Mouse (Mus musculus): ENCODE results near the gene Uqcrc1. TPM values are rescaled to one million over a fixed set of nuclear protein-coding genes. Genes with fewer than 3 reads are reported as not detected.

The Uqcrc1 gene
- total and polyA plus RNA-seq, 3 experiments = 173 to 452 (median 188) TPM

DNA sequence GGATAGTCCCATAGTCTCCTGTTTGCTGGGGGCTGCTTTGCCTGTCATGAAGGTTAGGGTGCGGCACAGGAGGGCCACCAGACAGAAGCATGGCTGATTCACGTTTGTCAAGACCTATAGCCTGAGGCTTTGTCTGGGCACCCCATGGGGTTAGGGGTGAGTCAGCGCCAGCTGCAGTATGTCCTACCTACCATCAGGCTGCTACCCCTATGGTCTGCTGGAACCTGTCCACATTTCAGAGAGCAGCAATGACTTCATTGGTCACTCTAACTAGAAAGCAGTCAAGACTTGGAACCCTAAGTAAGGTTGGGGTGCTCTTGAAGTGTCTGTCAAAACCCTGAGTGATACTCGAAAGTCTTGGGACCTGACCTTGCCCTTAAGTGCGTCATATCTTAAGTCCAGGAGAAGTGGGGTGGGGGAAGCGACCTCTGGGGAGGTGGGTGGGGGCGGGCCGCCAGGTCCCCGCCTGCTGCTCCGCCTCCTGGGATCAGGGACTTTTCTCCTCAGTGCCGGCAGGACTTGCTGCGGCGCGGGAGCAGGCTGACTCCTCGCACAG lies 16.7 kb downstream of the Uqcrc1 start, which contains the start of gene Col7a1:
Gene Col7a1, plus strand, starts transcription at position 506 of the 556 bp plus-strand sequence.
- ATAC-seq (ENCODE audit: extremely low read depth, insufficient number of reproducible peaks, low FRiP score, poor library complexity, severe bottlenecking) = no peak
- H3K27me3 ChIP-seq (ENCODE audit: insufficient read depth, low read length) = peaks cover 45% of the 10 kb centered on the region

DNA sequence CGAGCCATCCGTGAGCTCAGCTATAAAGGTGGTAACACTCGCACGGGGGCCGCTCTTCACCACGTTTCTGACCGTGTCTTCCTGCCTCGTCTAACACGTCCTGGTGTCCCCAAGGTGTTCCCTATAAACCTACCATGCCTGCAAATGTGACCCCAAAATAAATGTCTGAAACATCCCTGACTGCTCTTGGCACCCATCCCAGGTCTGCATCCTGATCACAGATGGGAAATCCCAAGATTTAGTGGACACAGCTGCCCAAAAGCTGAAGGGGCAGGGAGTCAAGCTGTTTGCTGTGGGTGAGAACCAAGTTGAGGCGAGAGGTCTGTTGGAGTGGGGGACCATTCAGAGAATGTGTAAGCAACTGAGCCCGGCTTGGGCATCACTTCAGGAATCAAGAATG lies 18.8 kb downstream of the Uqcrc1 start:
- H3K27me3 ChIP-seq (ENCODE audit: insufficient read depth, low read length) = peaks cover 60% of the 10 kb centered on the region
- DNase-seq (ENCODE audit: low spot score) (no peak), ATAC-seq (ENCODE audit: extremely low read depth, insufficient number of reproducible peaks, low FRiP score, poor library complexity, severe bottlenecking) (no peak)
- H3K9me3 ChIP-seq (replicated peaks) = no peaks in the 10 kb centered on the region
- H3K4me1 ChIP-seq (ENCODE audit: insufficient read depth, low read depth, low read length) = peaks cover 2% of the 10 kb centered on the region; the same call in 1 of the 2 replicates
- no peak for TF ChIP-seq CTCF (IDR thresholded peaks at IDR 0.05; ENCODE audit: low read depth, low read length)
- H3K4me3 ChIP-seq (ENCODE audit: low read depth, low read length) = no peak overlapping the region
- H3K36me3 ChIP-seq (replicated peaks) = peaks cover 13% of the 10 kb centered on the region

More for the DNA sequence above, 16.7 kb downstream of the Uqcrc1 start, which contains the start of gene Col7a1:
- TF ChIP-seq GATA1 (IDR thresholded peaks at IDR 0.05; ENCODE audit: borderline replicate concordance, low read length) = no peak
- TF ChIP-seq POLR2AphosphoS5 (IDR thresholded peaks at IDR 0.05; ENCODE audit: insufficient replicate concordance, low read depth, low read length) = no peak
- no peak for TF ChIP-seq GATA2 (IDR thresholded peaks at IDR 0.05; ENCODE audit: borderline replicate concordance, low read depth, low read length)
- no peak for TF ChIP-seq TAL1 (conservative IDR thresholded peaks at IDR 0.05; ENCODE audit: low read depth, low read length)
- no peak for TF ChIP-seq CTCF (IDR thresholded peaks at IDR 0.05; ENCODE audit: low read depth, low read length)
- Histone ChIP-seq H3K4me1 (ENCODE audit: insufficient read depth, low read depth, low read length) (peaks cover 9% of the 10 kb centered on the region; the same call in 1 of the 2 replicates), H3K9me3 (replicated peaks) (no peaks in the 10 kb centered on the region), H3K4me3 (ENCODE audit: low read depth, low read length) (no peak within 1 kb of the TSS), H3K36me3 (replicated peaks) (peaks cover 34% of the 10 kb centered on the region)
- DNase-seq (ENCODE audit: low spot score) = no peak

DNA sequence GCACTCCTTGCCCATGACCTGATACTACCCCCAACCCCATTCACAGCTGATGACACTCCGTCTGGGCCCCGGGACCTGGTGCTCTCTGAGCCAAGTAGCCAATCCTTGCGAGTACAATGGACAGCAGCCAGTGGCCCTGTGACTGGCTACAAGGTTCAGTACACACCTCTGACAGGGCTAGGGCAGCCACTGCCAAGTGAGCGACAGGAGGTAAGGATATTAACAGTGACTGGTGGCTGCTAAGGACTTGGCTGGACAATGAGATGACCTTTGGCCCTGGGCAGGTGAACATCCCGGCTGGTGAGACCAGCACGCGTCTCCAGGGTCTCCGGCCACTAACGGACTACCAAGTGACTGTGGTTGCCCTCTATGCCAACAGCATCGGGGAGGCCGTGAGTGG lies 19.4 kb downstream of the Uqcrc1 start:
- no peak overlapping the region for H3K4me3 ChIP-seq (ENCODE audit: low read depth, low read length)
- no peak for TF ChIP-seq TAL1 (conservative IDR thresholded peaks at IDR 0.05; ENCODE audit: low read depth, low read length)
- no peaks in the 10 kb centered on the region for H3K9me3 ChIP-seq (replicated peaks)
- H3K27me3 ChIP-seq (ENCODE audit: insufficient read depth, low read length) = peaks cover 65% of the 10 kb centered on the region
- H3K36me3 ChIP-seq (replicated peaks) = peaks cover 10% of the 10 kb centered on the region
- H3K4me1 ChIP-seq (ENCODE audit: insufficient read depth, low read depth, low read length) = peaks cover 2% of the 10 kb centered on the region; the same call in 1 of the 2 replicates
- no peak for ATAC-seq (ENCODE audit: extremely low read depth, insufficient number of reproducible peaks, low FRiP score, poor library complexity, severe bottlenecking)
- DNase-seq (ENCODE audit: low spot score) = no peak

DNA sequence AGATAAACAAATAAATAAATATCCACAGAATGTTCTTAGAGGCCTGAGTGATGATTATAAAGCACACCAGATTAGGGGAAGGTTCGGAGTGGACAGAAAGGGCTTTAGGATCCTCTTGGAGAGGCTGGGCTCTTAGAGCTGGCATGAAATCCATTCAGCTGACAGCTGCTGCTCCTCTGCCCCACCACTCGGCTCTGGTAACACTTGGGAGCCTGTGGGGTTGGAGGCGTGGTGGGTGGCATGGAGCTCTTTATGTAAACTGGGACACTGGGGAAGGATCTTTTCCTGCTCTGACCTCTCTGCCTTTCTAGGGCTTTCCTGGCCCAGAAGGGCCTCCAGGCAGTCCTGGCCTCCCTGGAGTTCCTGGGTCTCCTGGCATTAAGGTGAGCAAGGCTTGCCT lies 27.1 kb downstream of the Uqcrc1 start:
- H3K36me3 ChIP-seq (replicated peaks) = no peaks in the 10 kb centered on the region
- peaks cover 50% of the 10 kb centered on the region for H3K27me3 ChIP-seq (ENCODE audit: insufficient read depth, low read length)
- TF ChIP-seq CTCF (IDR thresholded peaks at IDR 0.05; ENCODE audit: low read depth, low read length) = no peak
- TF ChIP-seq GATA1 (IDR thresholded peaks at IDR 0.05; ENCODE audit: borderline replicate concordance, low read length) = no peak
- TF ChIP-seq GATA2 (IDR thresholded peaks at IDR 0.05; ENCODE audit: borderline replicate concordance, low read depth, low read length) = no peak
- no peak for TF ChIP-seq TAL1 (conservative IDR thresholded peaks at IDR 0.05; ENCODE audit: low read depth, low read length)
- ATAC-seq (ENCODE audit: extremely low read depth, insufficient number of reproducible peaks, low FRiP score, poor library complexity, severe bottlenecking) (no peak), DNase-seq (ENCODE audit: low spot score) (no peak)
- H3K4me3 ChIP-seq (ENCODE audit: low read depth, low read length) = no peak overlapping the region
- peaks cover 31% of the 10 kb centered on the region for H3K4me1 ChIP-seq (ENCODE audit: insufficient read depth, low read depth, low read length)
- H3K9me3 ChIP-seq (replicated peaks) = no peaks in the 10 kb centered on the region

DNA sequence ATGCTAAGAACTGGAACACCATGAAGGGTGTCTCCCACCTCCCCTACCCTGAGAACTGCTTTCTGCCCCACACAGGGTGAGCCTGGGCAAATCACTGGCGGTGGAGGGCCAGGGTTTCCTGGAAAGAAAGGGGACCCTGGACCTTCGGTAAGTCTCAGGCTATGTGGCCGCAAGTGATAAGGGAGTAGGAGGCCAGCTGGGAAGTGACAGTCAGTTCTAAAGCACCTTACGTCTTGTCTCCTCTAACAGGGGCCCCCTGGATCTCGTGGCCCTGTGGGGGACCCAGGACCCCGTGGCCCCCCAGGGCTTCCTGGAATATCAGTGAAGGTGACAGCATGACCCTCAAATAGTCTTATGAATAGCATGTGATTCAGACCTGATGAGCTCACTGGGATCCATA lies 27.9 kb downstream of the Uqcrc1 start:
- Histone ChIP-seq H3K9me3 (replicated peaks) (no peaks in the 10 kb centered on the region), H3K36me3 (replicated peaks) (no peaks in the 10 kb centered on the region), H3K27me3 (ENCODE audit: insufficient read depth, low read length) (peaks cover 50% of the 10 kb centered on the region), H3K4me1 (ENCODE audit: insufficient read depth, low read depth, low read length) (peaks cover 29% of the 10 kb centered on the region), H3K4me3 (ENCODE audit: low read depth, low read length) (no peak overlapping the region; the same call in 1 of the 2 replicates)
- ATAC-seq (ENCODE audit: extremely low read depth, insufficient number of reproducible peaks, low FRiP score, poor library complexity, severe bottlenecking) (peak; percentile 49), DNase-seq (ENCODE audit: low spot score) (no peak)
- no peak for TF ChIP-seq GATA2 (IDR thresholded peaks at IDR 0.05; ENCODE audit: borderline replicate concordance, low read depth, low read length)
- TF ChIP-seq GATA1 (IDR thresholded peaks at IDR 0.05; ENCODE audit: borderline replicate concordance, low read length) = no peak
- TF ChIP-seq TAL1 (conservative IDR thresholded peaks at IDR 0.05; ENCODE audit: low read depth, low read length) = no peak
- TF ChIP-seq CTCF (IDR thresholded peaks at IDR 0.05; ENCODE audit: low read depth, low read length) = no peak
- TF ChIP-seq POLR2AphosphoS5 (IDR thresholded peaks at IDR 0.05; ENCODE audit: insufficient replicate concordance, low read depth, low read length) = no peak

DNA sequence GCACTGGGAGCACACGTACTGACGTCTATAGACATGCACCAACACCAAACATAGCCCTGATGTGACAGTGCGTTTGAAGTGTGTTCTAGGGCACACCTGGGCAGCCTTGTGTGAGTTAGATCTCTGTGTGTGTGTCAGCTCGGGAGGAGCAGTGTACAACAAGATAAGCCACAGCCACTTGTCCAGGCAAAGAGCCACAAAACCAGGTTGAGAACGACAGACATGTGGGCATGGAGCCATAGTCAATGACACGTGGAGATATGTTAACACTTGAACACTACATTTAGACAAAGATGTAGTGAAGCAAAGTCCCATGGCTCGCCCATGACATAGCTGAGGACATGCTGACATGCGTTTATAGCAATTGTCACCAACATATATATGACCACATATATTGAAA lies 34.2 kb downstream of the Uqcrc1 start:
- Histone ChIP-seq H3K27me3 (ENCODE audit: insufficient read depth, low read length) (peaks cover 67% of the 10 kb centered on the region), H3K4me1 (ENCODE audit: insufficient read depth, low read depth, low read length) (peaks cover 5% of the 10 kb centered on the region; the same call in 1 of the 2 replicates), H3K4me3 (ENCODE audit: low read depth, low read length) (no peak overlapping the region), H3K36me3 (replicated peaks) (no peaks in the 10 kb centered on the region), H3K9me3 (replicated peaks) (no peaks in the 10 kb centered on the region)
- DNase-seq (ENCODE audit: low spot score) = no peak
- ATAC-seq (ENCODE audit: extremely low read depth, insufficient number of reproducible peaks, low FRiP score, poor library complexity, severe bottlenecking) = no peak
- no peak for TF ChIP-seq GATA1 (IDR thresholded peaks at IDR 0.05; ENCODE audit: borderline replicate concordance, low read length)
- TF ChIP-seq POLR2AphosphoS5 (IDR thresholded peaks at IDR 0.05; ENCODE audit: insufficient replicate concordance, low read depth, low read length) = no peak
- no peak for TF ChIP-seq TAL1 (conservative IDR thresholded peaks at IDR 0.05; ENCODE audit: low read depth, low read length)
- no peak for TF ChIP-seq GATA2 (IDR thresholded peaks at IDR 0.05; ENCODE audit: borderline replicate concordance, low read depth, low read length)
- no peak for TF ChIP-seq CTCF (IDR thresholded peaks at IDR 0.05; ENCODE audit: low read depth, low read length)

DNA sequence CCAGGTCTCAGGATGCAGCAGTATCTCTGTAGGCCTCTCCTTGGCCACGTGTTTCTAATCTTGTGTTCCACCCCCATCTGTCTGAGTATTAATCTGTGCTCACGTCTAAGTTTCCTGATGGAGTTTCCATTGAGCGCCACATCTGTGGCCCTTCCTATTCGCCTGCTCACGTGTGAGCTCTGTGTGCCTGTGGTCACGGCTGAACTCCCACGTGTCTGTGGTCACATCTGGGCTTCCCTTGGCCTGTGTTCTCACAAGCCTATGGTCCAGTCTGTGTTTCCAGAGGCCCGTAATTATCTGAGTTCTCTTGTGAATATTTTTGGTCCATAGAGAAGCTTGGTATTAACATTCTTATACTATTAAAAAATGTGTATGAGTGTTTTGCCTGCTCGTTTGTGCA lies 40.0 kb downstream of the Uqcrc1 start:
- H3K27me3 ChIP-seq (ENCODE audit: insufficient read depth, low read length) = peaks cover 62% of the 10 kb centered on the region
- H3K36me3 ChIP-seq (replicated peaks) = no peaks in the 10 kb centered on the region
- no peak for TF ChIP-seq CTCF (IDR thresholded peaks at IDR 0.05; ENCODE audit: low read depth, low read length)
- no peak for TF ChIP-seq TAL1 (conservative IDR thresholded peaks at IDR 0.05; ENCODE audit: low read depth, low read length)
- DNase-seq (ENCODE audit: low spot score) (no peak), ATAC-seq (ENCODE audit: extremely low read depth, insufficient number of reproducible peaks, low FRiP score, poor library complexity, severe bottlenecking) (no peak)
- H3K4me1 ChIP-seq (ENCODE audit: insufficient read depth, low read depth, low read length) = 0 out of 2 replicates have a peak, but pooled peaks cover 3% of the 10 kb centered on the region
- no peak overlapping the region for H3K4me3 ChIP-seq (ENCODE audit: low read depth, low read length)
- no peaks in the 10 kb centered on the region for H3K9me3 ChIP-seq (replicated peaks)

Data from G1E (cell line).